Mouse (Mus musculus): ENCODE data around the gene Olfr218. TPM values are rescaled to one million over a fixed set of nuclear protein-coding genes. Genes with fewer than 3 reads are reported as not detected.

Gene Olfr218
- polyA plus RNA-seq, 1 experiment from 2014 or later, result not detected

DNA sequence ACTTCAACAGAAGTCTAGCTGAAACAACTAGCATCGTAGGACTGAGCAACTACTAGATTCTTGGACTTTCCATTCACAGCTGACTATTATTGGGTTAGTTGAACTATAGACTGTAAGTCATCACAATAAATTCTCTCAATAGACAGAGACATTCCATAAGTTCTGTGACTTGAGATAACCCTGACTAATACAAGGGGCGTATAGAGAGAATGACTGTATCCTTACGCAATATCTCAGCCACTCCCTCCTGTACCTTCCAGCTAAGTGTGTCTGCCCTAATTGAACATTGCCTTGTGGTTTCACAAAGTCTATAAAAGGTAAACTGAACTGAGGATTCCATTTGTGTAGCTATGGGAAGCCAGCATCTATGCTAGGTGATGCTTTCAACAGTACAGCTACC is 52.3 kb downstream of the Olfr218 start:
- H3K9ac ChIP-seq (ENCODE audit: low read length), result no peak overlapping the region
- DNase-seq (ENCODE audit: low spot score) (no peak), ATAC-seq (replicated peaks; ENCODE audit: low FRiP score, low TSS enrichment, low read depth) (no peak)
- 84% methylated on average over 3 of the region's 3 CpGs for WGBS
- H3K27me3 ChIP-seq (replicated peaks; ENCODE audit: control insufficient read depth, insufficient read depth, low read length), result no peaks in the 10 kb centered on the region
- no peaks in the 10 kb centered on the region for H3K4me1 ChIP-seq (replicated peaks; ENCODE audit: control insufficient read depth, insufficient read depth, low read length)
- H3K27ac ChIP-seq (ENCODE audit: low read depth), result no peak overlapping the region
- H3K4me2 ChIP-seq (ENCODE audit: low read length), result no peak overlapping the region
- no peaks in the 10 kb centered on the region for H3K36me3 ChIP-seq (ENCODE audit: control insufficient read depth, insufficient read depth, low read length)
- no peak overlapping the region for H3K4me3 ChIP-seq (ENCODE audit: low read depth, low read length)
- H3K9me3 ChIP-seq (ENCODE audit: control insufficient read depth, low read length), result no peaks in the 10 kb centered on the region

Other genes with a start within 250 kb of the Olfr218 start
- gene Olfr16, start 247.4 kb upstream of the Olfr218 start, polyA plus RNA-seq (2014; fragmentation: Nextera tagmentation; extraction: Ambion mirVana), result not detected in 2 replicates
- not detected in 2 replicates for gene Olfr1408, start 60.4 kb upstream of the Olfr218 start, polyA plus RNA-seq (2014; fragmentation: Nextera tagmentation; extraction: Ambion mirVana)
- not detected in 2 replicates for gene Olfr1406, start 7.2 kb upstream of the Olfr218 start, polyA plus RNA-seq (2014; fragmentation: Nextera tagmentation; extraction: Ambion mirVana)
- gene Olfr1404, start 14.6 kb downstream of the Olfr218 start, polyA plus RNA-seq (2014; fragmentation: Nextera tagmentation; extraction: Ambion mirVana), result not detected in 2 replicates
- not detected in 2 replicates for gene Fcer1a, start 29.4 kb downstream of the Olfr218 start, polyA plus RNA-seq (2014; fragmentation: Nextera tagmentation; extraction: Ambion mirVana)
- not detected in 2 replicates for gene Olfr418, start 68.2 kb downstream of the Olfr218 start, polyA plus RNA-seq (2014; fragmentation: Nextera tagmentation; extraction: Ambion mirVana)
- not detected in 2 replicates for gene Mptx2, start 80.0 kb downstream of the Olfr218 start, polyA plus RNA-seq (2014; fragmentation: Nextera tagmentation; extraction: Ambion mirVana)
- 1.1 and 1.2 TPM in 2 replicates for gene Ackr1, start 135.9 kb downstream of the Olfr218 start, polyA plus RNA-seq (2014; fragmentation: Nextera tagmentation; extraction: Ambion mirVana)
- 2.8 and 3.9 TPM in 2 replicates for gene Aim2, start 153.1 kb downstream of the Olfr218 start, polyA plus RNA-seq (2014; fragmentation: Nextera tagmentation; extraction: Ambion mirVana)
- 7.6 and 7.7 TPM in 2 replicates for gene Cadm3, start 169.9 kb downstream of the Olfr218 start, polyA plus RNA-seq (2014; fragmentation: Nextera tagmentation; extraction: Ambion mirVana)